Mouse (Mus musculus) layer of hippocampus, adult 2 months (tissue): ENCODE data around the gene Mapre3. TPM values are rescaled to one million over a fixed set of nuclear protein-coding genes. Genes with fewer than 3 reads are reported as not detected.

Experiments used
- DNase-seq, 2 experiments: peaks; one replicate each; pipeline ENCODE4 v3.0.0; 2022; ENCODE audit warnings: low spot score in 2 of 2
- H3K27ac ChIP-seq: fragments of 200-600 bp; 2 replicates; pipeline ENCODE4 v1.8.1; 2022
- H3K4me3 ChIP-seq: fragments of 200-600 bp; 2 replicates; pipeline ENCODE4 v1.8.1; 2022; ENCODE audit warnings: mild to moderate bottlenecking
- CTCF ChIP-seq: fragments of 200-600 bp; conservative IDR thresholded peaks from 2 replicates; pipeline ENCODE4 v1.8.1; 2022; ENCODE audit warnings: antibody characterized with exemption, mild to moderate bottlenecking, moderate library complexity
- total RNA-seq, 2 experiments: library from RNA; stranded (reverse); gene quantifications; 2 replicates each; pipeline ENCODE4 v1.2.3; 2021

Gene Mapre3
- total RNA-seq, 2 experiments from 2014 or later, result 231 to 237 TPM

GRCm38 (mm10) chr5:30907413-30908059, 93.1 kb downstream of the Mapre3 start, which contains the start of gene Ost4:
Gene Ost4, minus strand, starts transcription at chr5:30907788.
- DNase-seq, result peak; percentile 94 to 95
- Histone ChIP-seq H3K27ac (peak within 1 kb of the TSS; percentile 93), H3K4me3 (peak within 1 kb of the TSS; percentile 74)
- TF ChIP-seq CTCF, result no peak; the same call in 1 of the 2 replicates

GRCm38 (mm10) chr5:30908426-30909299, 94.2 kb downstream of the Mapre3 start:
- peak overlapping the region; percentile 74 for H3K4me3 ChIP-seq
- TF ChIP-seq CTCF, result no peak
- H3K27ac ChIP-seq, result peak overlapping the region; percentile 93
- DNase-seq, result no peak

- no peak for DNase-seq
- TF ChIP-seq CTCF, result no peak
- H3K27ac ChIP-seq, result no peak overlapping the region
- H3K4me3 ChIP-seq, result no peak overlapping the region
Observed at GRCm38 (mm10) chr5:30909300-30909659, 94.8 kb downstream of the Mapre3 start.

DNA sequence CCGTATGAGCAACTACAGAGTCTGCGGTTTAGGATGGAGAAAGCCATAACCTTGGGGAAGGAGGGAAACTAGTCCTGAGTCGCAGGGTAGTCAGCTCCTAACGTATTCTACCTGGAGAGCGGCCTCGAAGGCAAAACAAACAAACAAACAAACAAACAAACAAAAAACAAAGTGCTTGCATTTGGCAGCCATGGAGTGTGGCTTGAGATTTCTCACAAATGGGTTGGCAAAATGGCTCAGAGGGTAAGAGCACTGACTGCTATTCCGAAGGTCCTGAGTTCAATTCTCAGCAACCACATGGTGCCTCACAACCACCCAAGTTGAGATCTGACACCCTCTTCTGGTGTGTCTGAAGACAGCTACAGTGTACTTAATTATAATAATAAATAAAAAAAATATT, 95.4 kb downstream of the Mapre3 start:
- no peak for TF ChIP-seq CTCF
- H3K27ac ChIP-seq, result no peak overlapping the region
- no peak overlapping the region for H3K4me3 ChIP-seq
- DNase-seq, result no peak

- DNase-seq, result no peak
- H3K27ac ChIP-seq, result no peak overlapping the region
- H3K4me3 ChIP-seq, result no peak overlapping the region
- no peak for TF ChIP-seq CTCF
Observed at GRCm38 (mm10) chr5:30910481-30910880, 96.0 kb downstream of the Mapre3 start.

DNA sequence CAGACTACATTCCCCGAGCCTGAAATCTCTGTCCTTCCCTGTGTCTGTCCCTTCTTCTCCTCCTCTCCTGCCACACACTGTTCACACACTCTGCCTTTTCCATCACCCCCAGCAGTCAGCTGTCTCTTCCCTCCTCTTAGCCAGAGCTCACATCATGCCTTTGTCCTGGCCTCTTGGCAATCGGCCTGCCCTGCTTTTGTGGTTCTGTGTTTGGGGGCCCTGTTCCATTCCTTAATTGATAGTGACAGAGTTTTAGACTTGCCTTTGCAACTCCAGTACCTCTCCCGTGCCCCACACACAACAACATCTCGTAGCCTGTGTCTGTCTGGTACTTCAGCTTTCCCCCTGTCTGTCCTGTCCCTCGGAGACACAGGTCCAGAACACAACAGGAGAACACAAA, 97.7 kb downstream of the Mapre3 start:
- Histone ChIP-seq H3K4me3 (no peak overlapping the region), H3K27ac (peak overlapping the region; percentile 48; the same call in 1 of the 2 replicates)
- TF ChIP-seq CTCF, result no peak
- DNase-seq, result no peak

DNA sequence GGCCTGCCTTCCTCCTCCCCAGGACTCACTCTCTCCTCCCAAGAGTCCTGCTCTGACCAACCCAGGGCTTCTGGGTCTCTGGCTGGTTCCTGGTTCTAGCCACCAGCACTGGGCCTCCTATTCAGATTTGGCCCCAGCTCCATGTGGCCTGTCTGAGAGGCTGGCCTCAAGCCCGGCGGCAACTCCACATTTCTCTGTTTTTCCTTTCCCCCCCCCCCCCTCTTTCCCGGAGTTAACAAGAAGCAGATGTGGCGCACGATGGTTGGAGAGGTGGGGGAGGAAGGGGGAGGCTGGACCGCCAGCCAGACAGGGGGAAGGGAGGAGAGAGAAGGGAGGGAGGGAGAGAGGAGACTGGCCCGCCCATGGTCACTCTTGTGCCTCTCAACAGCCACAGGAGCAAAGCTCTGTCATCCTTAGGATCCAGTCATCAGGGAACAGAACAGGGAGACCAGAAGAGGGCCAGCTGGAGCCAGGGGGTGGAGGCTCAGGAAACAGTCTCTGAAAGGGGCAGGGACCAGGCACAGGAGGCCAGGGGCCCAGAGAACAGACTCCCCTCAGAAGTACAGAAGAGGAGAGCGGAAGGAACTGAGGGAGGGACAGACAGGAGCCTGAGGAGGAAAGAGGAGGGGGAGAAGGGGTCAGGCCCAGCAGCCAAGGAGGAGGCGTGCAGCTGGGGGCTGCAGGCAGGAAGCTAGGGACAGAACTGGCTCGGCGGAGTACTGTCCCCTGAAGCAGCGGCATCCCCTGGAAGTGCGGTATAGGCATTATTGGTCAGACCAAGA, 98.8 kb downstream of the Mapre3 start, which contains the start of gene Emilin1:
TSS of gene Emilin1 (plus strand) at position 343 of the 782 bp plus-strand sequence.
- H3K4me3 ChIP-seq, result peak within 1 kb of the TSS; percentile 18; the same call in 1 of the 2 replicates

GRCm38 (mm10) chr5:30914101-30914635, 99.7 kb downstream of the Mapre3 start:
- TF ChIP-seq CTCF, result no peak
- Histone ChIP-seq H3K27ac (no peak overlapping the region), H3K4me3 (no peak overlapping the region)
- DNase-seq, result no peak

More for the DNA sequence above, 98.8 kb downstream of the Mapre3 start, which contains the start of gene Emilin1:
- TF ChIP-seq CTCF, result no peak
- H3K27ac ChIP-seq, result peak within 1 kb of the TSS; percentile 48; the same call in 1 of the 2 replicates
- no peak for DNase-seq

DNA sequence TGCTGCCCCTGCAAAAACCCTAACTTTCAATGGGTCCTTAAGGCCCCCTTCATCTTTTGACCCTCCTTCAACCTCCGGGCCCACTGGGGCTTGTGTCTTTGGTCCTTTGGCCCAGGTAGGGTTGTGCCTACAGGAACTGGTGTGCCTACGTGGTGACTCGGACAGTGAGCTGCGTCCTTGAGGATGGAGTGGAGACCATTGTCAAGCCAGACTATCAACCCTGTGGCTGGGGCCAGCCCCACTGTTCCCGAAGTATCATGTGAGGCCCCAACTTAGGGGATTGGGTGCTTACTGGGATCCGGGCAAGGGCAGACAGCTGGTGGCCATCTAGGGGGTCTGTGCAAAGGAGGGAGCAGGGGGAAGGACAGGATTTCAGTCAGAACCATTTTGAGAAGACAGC, 100.4 kb downstream of the Mapre3 start:
- H3K4me3 ChIP-seq, result no peak overlapping the region
- no peak overlapping the region for H3K27ac ChIP-seq
- DNase-seq, result no peak
- no peak for TF ChIP-seq CTCF

DNA sequence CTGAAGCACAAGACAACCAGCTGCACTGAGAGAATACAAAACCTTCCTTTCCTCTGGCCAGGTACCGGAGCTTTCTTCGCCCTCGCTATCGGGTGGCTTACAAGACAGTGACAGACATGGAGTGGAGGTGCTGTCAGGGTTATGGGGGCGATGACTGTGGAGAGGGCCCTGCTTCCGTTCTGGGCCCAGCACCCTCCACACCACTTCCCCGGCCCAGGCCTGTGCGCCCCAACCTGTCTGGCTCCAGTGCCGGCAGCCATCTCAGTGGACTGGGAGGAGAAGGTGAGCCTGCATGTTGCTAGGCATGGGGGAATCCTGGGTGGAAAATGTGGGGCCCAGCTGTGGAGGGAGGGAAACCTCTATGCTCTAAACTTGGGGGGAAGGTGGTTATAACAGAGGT, 101.0 kb downstream of the Mapre3 start:
- peak overlapping the region; percentile 55; the same call in 1 of the 2 replicates for H3K27ac ChIP-seq
- no peak for TF ChIP-seq CTCF
- no peak overlapping the region for H3K4me3 ChIP-seq
- no peak for DNase-seq

Other genes starting within 250 kb of the Mapre3 start
- 10 to 100 TPM in 1 of 2 experiments, 1 to 10 TPM in 1; 9.7 to 11.3 TPM for gene Kcnk3, start 226.5 kb upstream of the Mapre3 start, total RNA-seq
- gene Slc35f6, start 166.7 kb upstream of the Mapre3 start, total RNA-seq, result 10 to 100 TPM; 39.2 to 39.9 TPM
- gene Cenpa, start 147.9 kb upstream of the Mapre3 start, total RNA-seq, result 1 to 10 TPM; 3.7 to 7.1 TPM
- 10 to 100 TPM; 30.1 to 30.7 TPM for gene Dpysl5, start 103.1 kb upstream of the Mapre3 start, total RNA-seq
- gene Tmem214, start 53.4 kb downstream of the Mapre3 start, total RNA-seq, result 10 to 100 TPM; 60.8 to 63.2 TPM
- gene Agbl5, start 74.1 kb downstream of the Mapre3 start, total RNA-seq, result 10 to 100 TPM; 12.2 to 15.5 TPM
- gene Ost4, start 93.1 kb downstream of the Mapre3 start, total RNA-seq, result 10 to 100 TPM; 91.5 to 93.8 TPM
- gene Emilin1, start 98.8 kb downstream of the Mapre3 start, total RNA-seq, result 1 to 10 TPM; 2.0 TPM
- gene Khk, start 106.8 kb downstream of the Mapre3 start, total RNA-seq, result 10 to 100 TPM; 17.0 to 17.7 TPM
- 10 to 100 TPM; 15.5 to 16.7 TPM for gene Cgref1, start 130.9 kb downstream of the Mapre3 start, total RNA-seq
- gene Preb, start 145.7 kb downstream of the Mapre3 start, total RNA-seq, result 100 to 1,000 TPM; 132 to 145 TPM
- under 1 TPM; 0.10 to 0.20 TPM for gene Tcf23, start 154.0 kb downstream of the Mapre3 start, total RNA-seq
- gene Atraid, start 233.7 kb downstream of the Mapre3 start, total RNA-seq, result 10 to 100 TPM; 73.4 to 78.8 TPM
- 10 to 100 TPM; 15.0 to 16.1 TPM for gene Slc5a6, start 234.3 kb downstream of the Mapre3 start, total RNA-seq
- 10 to 100 TPM; 17.1 to 21.6 TPM for gene Cad, start 240.1 kb downstream of the Mapre3 start, total RNA-seq